Mouse (Mus musculus): ENCODE data around the gene Igsf11. TPM values are rescaled to one million over a fixed set of nuclear protein-coding genes. Genes with fewer than 3 reads are reported as not detected.
A peak's percentile ranks its signal among the peaks of the same experiment; 100 is the strongest.
"Not testable (repeated sequence)": the region's sequence is repeated elsewhere in the genome, so short reads cannot be mapped to it uniquely, and the experiment has no call there.

Gene Igsf11
- total RNA-seq, 2 experiments from 2014 or later = not detected

DNA sequence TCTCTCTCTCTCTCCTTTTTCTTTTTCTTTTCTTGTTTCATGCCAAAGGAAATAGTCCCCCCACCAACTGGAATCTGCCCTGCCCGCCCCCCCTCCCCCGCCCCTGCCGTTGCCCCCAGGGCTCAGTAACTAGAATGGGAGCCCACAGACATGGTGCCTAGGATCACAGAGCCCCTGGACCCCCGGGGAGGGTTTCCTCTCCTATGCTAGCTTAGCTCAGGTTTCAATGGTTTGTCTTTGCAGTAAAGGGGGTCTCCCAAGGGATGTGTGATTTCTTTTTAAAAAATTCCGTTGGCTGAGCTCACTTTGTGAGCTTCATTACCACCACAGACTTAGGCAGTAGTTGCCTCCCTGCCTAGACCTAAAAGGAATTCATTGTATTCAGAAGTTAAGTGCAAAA lies 89.6 kb downstream of the Igsf11 start:
- no peak for ATAC-seq (replicated peaks; ENCODE audit: poor library complexity)

DNA sequence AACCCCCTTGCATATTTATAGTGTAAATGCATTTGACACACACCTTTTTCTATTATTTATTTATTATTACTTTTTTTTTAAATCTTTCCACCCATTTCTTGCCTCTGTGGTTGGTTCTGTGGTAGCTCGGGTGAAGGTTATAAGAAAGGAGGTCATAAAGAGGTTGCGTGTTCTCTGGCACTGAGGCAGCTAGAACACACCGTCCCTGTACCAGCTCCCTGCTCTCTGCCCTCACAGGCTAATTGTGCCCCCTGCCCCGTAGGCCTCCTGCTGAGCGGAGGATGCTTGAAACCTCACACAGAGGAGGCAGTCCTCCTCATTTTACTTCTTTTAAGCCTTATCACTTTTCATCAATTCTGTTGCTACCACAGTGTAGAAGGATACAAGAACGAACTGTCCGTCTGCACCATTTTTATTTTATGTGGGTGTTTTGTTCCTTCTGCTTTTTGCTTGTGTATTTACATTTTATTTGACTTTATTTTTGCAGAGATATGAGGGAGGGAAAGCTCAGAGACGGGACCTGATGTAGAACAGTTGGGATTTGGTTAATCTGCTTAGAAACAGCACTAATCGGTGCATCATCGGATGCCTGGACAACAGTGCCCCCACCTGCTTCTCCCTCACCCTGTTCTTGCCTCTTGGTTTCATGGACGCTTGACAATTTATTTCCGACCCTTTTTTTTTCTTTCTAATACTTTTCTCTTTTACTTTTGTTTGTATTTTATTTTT lies 90.2 kb downstream of the Igsf11 start:
- ATAC-seq (replicated peaks; ENCODE audit: poor library complexity) = no peak

DNA sequence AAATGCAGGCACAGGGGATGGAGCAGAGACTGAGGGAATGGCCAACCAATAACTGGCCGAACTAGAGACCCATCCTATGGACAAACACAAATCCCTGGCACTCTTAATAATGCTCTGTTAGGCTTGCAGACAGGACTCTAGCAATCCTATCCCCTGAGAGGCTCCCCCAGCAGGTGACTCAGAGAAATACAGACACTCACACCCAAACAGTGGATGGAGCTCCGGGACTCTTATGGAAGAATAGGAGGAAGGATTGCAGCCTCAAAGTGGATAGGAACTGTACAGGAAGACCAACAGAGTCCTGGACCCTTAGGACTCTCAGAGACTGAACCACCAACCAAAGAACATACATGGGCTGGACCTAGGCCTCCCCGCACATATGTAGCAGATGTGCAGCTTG lies 91.4 kb downstream of the Igsf11 start:
- ATAC-seq (replicated peaks; ENCODE audit: poor library complexity) = not testable (repeated sequence)

DNA sequence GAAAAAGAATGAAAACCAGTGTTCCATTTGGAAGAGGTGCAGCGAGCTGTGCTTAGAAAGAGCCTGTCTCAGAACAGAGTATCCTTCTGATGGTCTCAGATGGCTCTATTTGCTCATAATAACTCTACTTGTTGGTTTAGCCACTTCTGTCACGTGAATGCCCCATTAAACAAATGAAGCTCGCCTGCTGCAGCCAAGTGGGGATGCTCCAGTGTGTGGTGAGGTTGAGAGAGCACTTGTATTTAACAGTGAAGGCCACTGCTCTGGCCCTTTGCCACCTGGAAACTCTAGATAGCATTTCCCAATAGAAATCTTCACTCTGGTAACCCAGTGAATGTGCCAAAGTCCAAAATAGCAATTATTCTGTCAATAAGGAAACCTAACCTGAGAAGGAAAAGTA lies 92.9 kb downstream of the Igsf11 start:
- ATAC-seq (replicated peaks; ENCODE audit: poor library complexity) = no peak

DNA sequence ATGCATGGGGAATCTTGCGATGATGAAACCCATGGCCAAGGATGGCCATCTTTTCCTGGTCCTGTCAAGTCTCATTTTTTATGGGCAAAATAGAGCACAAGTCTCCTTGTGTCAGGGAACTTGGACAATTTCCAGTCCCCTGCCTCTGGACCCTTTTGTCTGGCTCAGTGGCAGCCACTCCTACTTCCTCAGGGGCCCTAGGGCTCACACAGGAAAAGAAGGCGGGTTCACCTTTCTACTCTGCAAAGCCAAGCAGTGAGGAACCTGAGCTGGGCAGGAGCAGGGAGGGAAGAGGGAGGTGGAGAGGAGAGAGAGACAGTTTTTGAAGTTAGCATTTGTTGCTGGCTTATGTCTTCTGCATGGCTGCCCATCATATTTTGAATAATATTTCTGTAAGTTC lies 93.9 kb downstream of the Igsf11 start:
- no peak for ATAC-seq (replicated peaks; ENCODE audit: poor library complexity)

DNA sequence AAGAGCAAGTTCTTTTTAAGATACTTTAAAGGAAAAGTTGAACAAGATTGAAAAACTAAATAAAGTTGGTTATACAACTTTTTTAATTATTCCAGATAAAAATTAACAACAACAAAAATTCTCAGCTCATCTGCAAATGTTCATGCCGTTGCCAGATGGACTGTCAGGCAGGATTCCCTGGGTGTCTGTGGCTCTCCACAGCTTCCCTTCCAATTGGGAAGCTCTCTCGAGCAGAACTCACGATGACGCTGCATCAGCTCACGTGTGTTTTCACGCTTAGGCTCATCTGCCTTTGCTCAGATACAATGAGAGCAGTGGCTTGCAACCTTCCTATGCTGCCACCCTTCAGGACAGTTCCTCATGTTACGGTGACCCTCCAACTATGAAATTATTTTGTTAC lies 101.2 kb downstream of the Igsf11 start:
- ATAC-seq (replicated peaks; ENCODE audit: poor library complexity) = no peak

DNA sequence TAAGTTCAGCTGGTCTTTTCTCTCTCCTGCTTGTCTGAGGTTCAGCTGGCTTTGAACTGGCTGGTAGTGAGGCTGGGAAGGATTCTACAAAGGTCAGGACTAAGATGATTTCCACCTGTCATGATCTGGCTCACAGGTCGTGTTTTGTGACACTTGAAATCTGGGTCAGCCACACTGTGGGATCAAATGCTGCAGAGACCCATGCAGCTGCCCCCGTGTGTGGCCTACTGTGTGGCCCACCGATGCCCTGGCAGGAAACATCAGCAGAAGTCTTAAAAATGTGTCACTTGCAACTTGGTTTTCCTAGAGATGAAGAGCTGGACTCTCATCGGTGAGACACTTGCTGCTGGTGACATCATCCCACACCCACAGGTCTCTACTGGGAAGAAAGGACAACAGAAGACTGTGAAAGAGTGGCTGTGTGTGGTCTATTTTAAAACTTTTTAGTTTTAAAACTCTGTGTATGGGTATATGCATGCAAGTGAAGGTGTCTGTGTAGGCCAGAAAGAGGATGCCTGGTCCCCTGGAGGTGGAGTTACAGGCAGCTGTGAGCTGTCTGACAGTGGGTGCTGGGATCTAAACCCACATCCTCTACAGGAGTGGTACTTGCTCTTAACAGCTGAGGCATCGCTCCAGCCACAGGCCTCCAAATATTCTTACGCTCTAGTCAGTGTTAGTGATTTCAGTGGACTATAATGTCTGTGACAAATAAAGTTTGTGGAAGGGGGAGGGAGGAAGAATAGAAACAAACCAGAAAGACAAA lies 106.2 kb downstream of the Igsf11 start:
- ATAC-seq (replicated peaks; ENCODE audit: poor library complexity) = no peak

DNA sequence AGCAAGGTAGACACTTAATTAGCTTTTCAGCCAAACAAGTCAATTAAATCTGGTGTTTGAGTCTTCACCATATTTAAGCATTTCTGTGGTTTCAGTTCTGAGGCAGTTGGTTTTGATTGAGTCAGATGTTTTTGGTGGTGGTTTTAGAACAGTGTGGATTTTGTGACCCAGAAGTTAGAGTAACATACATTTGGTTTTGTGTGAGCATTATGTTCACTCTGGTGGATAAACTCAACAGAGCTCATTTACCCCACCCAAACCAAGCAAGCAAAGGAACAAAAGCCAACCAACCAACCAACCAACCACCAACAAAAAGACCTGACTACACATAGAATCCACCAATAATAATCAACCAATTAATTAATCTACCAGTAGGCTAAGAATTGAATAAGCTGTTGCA lies 106.8 kb downstream of the Igsf11 start:
- ATAC-seq (replicated peaks; ENCODE audit: poor library complexity) = no peak

DNA sequence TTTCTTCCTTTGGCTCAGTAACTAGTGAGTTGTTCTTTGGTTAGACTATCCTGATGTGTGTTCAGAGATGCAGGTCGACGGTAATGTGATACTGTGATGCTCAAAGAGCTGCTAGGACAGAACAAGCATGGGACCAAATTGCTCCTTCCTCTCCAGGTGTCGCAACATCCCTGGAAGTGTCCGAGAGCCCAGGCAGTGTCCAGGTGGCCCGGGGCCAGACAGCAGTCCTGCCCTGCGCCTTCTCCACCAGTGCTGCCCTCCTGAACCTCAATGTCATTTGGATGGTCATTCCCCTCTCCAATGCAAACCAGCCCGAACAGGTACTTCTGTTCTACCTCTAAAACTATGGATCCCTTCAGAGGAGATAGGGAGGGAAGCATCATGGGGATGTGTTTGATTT lies 114.5 kb downstream of the Igsf11 start:
- ATAC-seq (replicated peaks; ENCODE audit: poor library complexity) = no peak

DNA sequence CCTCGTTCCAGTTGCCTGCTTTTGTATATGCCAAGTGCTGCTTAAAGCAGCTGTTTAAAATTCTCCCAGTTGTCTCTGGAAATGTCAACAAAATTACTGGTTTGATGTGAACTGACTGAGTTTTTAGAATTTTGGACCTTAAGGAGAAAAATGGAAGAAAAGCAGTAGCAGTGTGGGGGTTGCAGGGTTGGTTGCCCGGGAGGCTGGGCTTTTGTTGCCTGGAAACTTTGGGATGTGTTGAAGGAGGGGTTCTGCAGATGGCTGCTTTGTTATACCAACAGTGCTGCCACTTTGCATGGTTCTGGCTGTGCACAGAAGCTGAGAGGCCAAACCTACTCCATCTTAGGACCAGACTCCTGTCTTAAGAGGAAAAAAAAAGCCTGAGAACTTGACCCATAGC lies 127.0 kb downstream of the Igsf11 start:
- ATAC-seq (replicated peaks; ENCODE audit: poor library complexity) = no peak

DNA sequence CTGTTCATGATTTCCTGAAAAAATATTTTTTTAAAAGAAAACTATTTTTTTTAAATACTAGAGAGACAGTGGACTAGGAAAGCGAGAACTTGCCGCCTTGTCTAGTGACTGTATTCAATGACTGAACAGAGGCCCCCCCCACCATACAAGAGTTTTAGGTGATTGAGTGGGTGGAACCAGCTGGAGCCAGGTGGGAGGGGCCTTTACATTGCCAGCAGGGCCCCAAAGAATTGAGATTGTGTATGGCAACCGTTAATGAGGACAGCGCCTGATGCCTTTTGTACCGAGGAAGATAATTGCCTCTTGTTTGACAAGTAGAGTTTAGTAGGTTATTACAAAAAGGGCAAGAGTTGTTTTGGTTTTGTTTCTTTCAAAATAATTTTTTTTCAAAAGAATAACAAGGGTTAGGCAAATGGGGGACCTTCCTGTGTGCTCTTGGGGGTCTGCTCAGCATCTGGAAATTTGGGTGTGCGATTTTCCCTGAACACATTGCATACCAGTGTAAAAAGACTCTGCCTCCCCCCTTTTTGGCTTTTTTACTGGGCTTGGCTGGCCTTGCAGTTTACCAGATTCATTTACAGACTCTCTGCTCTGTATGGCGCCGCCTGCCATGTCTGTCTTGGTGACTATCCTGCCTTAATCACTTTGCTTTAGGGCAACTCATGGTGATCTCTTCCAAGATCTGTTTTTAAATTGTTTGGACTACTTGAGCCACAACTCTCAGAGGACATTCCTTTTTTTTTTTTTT lies 133.7 kb downstream of the Igsf11 start:
- ATAC-seq (replicated peaks; ENCODE audit: poor library complexity) = no peak

DNA sequence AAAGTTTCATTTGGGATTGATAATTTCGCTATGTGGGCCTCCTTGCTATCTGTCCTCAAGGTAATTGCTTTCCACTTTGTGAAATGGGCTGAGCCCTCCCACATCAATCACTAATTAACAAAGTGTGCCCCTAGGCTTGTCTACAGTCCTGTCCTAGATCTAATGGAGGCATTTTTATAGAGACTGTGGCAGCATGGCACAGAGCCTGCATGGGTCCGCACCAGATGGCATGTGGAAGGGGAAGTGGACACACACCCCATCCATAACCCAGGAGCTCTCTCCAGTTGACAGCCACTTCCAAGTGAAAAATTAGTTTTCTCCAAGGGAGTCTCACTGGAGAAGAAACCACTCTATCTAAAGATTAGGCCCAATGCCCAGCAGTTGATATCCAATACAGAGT lies 138.9 kb downstream of the Igsf11 start:
- no peak for ATAC-seq (replicated peaks; ENCODE audit: poor library complexity)

DNA sequence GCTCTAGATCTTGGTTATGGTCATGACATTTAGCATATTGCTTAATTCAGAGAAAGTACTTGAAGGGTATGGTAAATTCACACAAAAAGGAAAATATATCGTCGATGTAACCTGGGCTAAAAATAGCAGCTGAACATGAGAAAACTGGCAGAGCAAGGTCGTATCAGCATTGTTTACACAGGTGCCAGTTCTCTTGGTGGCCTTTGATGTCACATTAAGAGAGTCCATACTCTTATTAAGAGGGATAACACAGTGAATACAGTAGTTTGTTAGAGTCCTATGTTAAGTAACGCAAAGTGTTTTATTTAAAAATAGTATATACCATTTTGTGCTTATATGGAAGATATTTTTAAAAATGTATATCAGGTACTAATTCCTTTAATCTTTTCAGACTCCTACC lies 144.8 kb downstream of the Igsf11 start:
- ATAC-seq (replicated peaks; ENCODE audit: poor library complexity) = no peak

DNA sequence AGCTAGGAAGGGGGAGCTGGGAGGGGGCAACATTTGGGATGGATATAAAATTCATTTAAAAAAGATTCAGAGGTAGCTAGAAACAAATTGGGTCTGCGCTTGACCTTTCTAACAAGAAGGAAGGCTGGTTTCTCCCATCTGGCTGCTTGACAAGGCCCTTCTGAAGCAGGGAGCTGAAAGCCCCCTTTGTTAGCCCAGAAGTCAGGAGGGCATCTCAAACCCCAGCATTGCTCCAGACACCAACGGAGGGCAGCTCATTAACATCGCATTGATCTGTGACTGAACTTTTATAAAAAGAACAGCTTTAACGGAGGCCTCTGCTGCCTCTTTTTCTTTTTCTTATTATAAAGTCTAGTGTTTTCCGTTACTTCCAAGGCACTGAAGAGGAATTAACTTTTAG lies 151.9 kb downstream of the Igsf11 start:
- no peak for ATAC-seq (replicated peaks; ENCODE audit: poor library complexity)

DNA sequence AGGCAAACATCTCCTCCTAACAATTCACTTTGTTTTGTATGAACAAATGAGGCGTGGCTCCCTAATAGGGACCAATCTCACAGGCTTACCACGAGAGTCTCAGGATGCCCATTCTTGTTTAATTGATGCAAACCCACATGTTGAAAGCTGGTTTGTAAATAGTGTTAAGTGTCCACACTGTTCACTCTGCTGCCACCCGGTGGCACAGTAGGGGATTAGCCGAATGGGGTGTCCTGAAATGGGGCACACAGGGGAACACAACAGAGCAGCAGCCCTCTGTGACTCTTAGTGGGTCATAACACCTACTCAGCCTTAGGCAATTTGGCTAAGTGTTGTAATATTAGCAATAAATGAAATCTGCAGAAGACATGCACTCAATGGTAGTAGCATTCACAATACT lies 156.4 kb downstream of the Igsf11 start:
- peak; percentile 81 for ATAC-seq (replicated peaks; ENCODE audit: poor library complexity)

DNA sequence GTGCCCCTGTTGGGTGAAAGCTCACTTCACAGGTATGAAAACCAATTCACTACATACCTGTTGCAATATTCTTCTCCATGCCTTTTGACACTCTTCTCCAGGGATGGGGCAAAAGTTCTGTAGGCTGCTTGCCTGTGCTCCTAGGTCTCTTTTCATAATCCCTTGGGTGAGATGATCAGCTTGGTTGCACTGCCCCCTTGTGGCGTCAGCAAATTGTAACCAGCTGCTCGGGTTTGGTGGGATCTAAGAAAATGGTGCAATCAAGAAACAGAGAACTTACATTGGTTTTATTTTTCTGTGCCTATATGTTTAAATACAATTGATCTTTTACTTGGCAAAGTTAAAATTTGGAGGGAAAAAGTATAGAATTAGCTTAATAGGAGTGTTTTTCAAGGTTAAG lies 160.5 kb downstream of the Igsf11 start:
- ATAC-seq (replicated peaks; ENCODE audit: poor library complexity) = peak; percentile 78

DNA sequence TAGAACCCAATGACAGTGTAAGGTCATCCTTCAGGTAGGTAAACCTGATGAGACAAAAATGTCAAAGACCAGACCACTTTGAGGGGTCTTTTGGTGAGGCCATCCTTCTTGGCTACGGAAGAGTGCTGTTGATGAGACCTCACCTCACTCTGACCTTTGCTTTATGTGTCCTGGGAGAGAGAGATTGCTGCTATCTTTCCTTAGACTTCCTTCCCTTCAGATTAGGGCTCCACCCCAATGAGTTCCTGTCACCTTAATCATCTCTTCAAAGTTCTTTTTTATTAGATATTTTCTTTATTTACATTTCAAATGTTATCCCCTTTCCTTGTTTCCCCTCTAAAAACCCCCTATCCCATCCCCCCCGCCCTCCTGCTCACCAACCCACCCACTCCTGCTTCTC lies 161.3 kb downstream of the Igsf11 start:
- no peak for ATAC-seq (replicated peaks; ENCODE audit: poor library complexity)

DNA sequence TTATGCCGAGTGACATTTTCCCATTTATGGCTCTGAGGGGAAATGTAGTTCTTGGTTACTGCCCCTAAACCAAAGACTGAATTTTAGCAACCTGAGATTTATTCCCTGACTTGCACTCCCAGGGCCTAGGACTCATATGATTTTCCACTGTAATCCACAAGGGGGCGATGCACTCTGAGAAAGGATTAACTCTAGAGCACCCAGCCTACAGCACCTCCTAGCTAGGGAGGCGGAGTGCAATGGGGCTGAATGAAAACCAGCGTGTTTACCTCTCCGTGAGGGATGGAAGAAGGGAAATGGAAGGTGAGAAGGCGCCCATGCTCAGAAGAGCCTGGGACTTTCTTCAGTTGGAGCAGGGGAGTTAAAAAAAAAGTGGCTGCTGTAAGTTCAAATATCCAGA lies 163.6 kb downstream of the Igsf11 start:
- ATAC-seq (replicated peaks; ENCODE audit: poor library complexity) = peak; percentile 80

DNA sequence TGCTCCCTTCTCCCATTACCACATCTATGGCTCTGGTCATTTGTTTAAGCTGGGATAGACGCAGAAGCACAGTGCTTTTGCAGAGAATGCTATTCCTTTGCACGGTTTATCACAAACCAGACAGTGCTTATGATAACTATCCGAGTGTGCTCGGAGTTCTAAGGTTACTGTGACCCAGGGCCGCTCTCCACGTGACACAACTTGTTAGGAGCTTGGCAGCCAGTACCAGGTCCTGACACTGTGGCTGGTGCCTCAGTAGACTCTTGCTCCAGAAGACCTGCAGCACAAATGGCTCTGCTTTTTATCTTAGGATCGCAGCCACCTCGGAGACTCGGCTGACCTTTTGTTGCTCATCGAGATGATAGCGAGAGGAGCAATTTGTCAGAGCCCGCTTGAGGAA lies 164.5 kb downstream of the Igsf11 start:
- no peak for ATAC-seq (replicated peaks; ENCODE audit: poor library complexity)

DNA sequence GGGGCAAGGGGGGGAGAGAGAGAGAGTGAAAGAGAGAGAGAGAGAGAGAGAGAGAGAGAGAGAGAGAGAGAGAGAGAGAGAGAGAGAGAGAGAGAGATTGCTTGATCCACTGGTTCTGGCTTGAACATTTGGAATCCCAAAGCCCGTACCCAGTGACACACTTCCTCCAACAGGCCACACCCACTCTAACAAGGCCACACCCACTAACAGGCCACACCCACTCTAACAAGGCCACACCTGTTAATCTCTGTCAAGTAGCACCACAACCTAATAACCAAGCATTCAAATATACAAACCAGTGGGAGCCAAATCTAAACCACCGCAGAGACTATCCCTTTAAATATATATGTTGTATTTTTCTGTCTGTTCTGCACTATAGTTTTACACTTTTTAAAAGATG lies 166.4 kb downstream of the Igsf11 start:
- no peak for ATAC-seq (replicated peaks; ENCODE audit: poor library complexity)

DNA sequence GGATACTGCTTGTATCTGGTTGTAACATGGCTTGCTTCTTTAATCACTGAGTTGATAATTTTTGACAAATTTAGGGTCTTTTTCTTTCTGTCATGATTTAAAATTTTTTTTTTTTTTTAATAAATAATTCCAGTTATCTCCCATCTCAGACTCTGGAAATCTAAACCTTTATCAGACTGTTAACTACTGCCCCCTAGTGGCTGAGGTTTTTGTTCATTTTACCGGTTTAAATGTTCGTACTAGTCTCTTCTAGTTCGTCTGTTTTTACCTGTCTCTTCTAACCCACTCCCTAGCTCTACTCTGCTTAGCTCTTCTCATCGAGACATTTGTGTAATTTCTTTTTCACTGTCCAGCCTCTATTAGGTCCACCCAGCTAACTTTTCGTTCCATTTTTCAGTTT lies 170.1 kb downstream of the Igsf11 start:
- no peak for ATAC-seq (replicated peaks; ENCODE audit: poor library complexity)

DNA sequence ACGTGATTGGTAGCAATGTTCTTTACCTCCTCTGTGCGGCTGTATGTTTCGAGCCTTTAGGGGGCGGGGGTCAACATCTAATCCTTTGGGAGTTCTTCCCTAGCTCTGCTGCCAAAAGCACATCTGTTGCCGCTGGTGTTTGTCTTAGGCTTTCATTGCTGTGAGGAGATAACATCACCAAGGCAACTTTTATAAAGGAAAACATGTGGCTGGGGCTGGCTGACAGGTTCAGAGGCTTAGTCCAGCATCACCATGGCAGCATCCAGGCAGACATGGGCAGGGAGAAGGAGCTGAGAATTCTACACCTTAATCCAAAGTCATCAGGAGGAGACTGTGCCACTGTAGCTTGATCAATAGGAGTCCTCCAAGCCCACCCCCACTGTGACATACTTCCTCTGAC lies 173.1 kb downstream of the Igsf11 start:
- no peak for ATAC-seq (replicated peaks; ENCODE audit: poor library complexity)

All from megakaryocyte progenitor cell, adult 5-6 weeks (primary cell).